Mouse (Mus musculus): Measurements from ENCODE around the gene Rbl2. TPM values are rescaled to one million over a fixed set of nuclear protein-coding genes. Genes with fewer than 3 reads are reported as not detected.

The Rbl2 gene
- polyA plus RNA-seq, 1 experiment from 2014 or later: 26.6 TPM

DNA sequence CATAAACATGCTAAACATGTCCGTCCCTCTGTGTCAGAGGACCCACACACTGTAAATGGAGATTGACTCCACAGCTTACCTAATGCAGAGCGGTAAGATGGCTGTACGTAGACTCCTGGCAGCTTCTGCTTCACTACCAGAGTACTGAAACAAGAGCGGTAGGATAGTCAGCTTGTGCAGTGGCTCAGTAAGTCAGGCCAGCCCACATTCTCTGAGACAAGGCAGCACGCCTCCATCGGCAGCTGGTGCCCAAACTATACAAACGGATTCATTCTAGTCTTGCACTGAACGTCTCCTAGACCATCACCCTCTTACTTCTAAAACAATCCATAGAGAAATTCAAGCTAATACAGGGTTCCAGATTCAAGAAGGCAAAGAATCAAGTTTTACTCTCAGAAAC lies 56.9 kb downstream of the Rbl2 start:
- no peaks in the 10 kb centered on the region for H3K27me3 ChIP-seq (replicated peaks; ENCODE audit: control insufficient read depth, insufficient read depth, low read length)
- no peak for ATAC-seq
- WGBS: 94% methylated on average over 8 of the region's 8 CpGs
- H3K36me3 ChIP-seq (ENCODE audit: control insufficient read depth, insufficient read depth): peaks cover 34% of the 10 kb centered on the region
- no peak overlapping the region for H3K9ac ChIP-seq (replicated peaks; ENCODE audit: low read depth, low read length)
- H3K9me3 ChIP-seq (ENCODE audit: control insufficient read depth, low read length): no peaks in the 10 kb centered on the region
- no peak overlapping the region for H3K4me3 ChIP-seq (replicated peaks; ENCODE audit: low read length)
- 0 out of 2 replicates have a peak, but pooled peaks cover 4% of the 10 kb centered on the region for H3K4me1 ChIP-seq (replicated peaks; ENCODE audit: control insufficient read depth, insufficient read depth, low read length)
- H3K4me2 ChIP-seq (ENCODE audit: low read length): no peak overlapping the region
- no peak overlapping the region for H3K27ac ChIP-seq (ENCODE audit: low read length)

DNA sequence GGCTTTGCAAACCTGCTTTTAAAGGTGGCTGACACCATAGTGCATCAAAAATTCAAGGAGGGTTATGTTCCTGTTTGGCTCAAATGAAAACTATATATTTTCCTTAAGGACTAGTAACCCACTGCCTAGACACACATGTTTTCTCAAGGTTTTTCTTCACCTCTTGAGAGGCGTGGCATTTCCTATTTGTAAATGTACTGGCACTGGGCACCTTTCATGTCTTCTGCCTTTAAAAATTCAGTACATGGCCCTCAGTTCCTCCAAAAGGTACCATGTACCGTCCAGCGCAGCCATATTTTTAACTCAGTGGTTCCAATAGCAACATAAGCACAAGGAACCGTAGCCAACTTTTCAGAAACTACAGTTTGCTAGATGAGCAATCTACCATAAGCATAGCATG lies 62.9 kb downstream of the Rbl2 start:
- peak overlapping the region; percentile 69 for H3K4me3 ChIP-seq (replicated peaks; ENCODE audit: low read length)
- peak overlapping the region; percentile 71 for H3K9ac ChIP-seq (replicated peaks; ENCODE audit: low read depth, low read length)
- no peaks in the 10 kb centered on the region for H3K27me3 ChIP-seq (replicated peaks; ENCODE audit: control insufficient read depth, insufficient read depth, low read length)
- H3K9me3 ChIP-seq (ENCODE audit: control insufficient read depth, low read length): no peaks in the 10 kb centered on the region
- H3K4me2 ChIP-seq (ENCODE audit: low read length): peak overlapping the region; percentile 82
- H3K36me3 ChIP-seq (ENCODE audit: control insufficient read depth, insufficient read depth): peaks cover 6% of the 10 kb centered on the region
- 79% methylated on average over 4 of the region's 4 CpGs for WGBS
- no peak overlapping the region for H3K27ac ChIP-seq (ENCODE audit: low read length)
- peaks cover 18% of the 10 kb centered on the region for H3K4me1 ChIP-seq (replicated peaks; ENCODE audit: control insufficient read depth, insufficient read depth, low read length)
- no peak for ATAC-seq

DNA sequence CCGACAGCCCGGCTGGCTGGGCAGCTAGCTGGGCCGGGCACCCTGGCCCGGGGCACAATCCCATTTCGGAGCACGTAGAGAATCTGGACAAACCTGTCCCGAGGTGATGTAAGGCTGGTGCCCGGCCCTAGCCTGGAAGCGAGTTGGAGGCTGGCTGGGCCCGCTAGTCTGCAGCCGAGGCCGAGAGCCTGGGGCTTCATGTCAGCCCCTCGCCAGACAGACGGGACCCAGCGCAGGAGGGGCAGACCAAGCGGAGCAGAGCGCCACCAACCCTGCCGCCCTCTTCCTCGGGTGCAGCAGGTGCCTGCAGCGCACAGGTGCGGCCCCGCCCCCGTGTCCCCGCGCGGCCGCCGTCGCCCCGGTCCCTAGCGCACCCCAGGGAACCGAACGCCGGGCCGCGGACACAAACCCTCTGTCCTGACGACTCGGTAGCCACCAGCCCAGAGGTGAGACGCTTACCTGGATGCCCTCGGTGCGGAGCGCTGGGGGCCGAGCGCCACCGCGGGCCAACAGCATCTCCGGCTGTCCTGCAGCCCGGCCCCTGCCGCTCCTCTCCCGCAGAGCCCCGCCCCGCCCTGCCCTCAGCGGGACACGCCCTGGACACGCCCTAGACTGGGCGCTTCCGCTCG lies 63.7 kb downstream of the Rbl2 start:
- WGBS: under 1% methylated on average over 58 of the region's 58 CpGs
- Histone ChIP-seq H3K9me3 (ENCODE audit: control insufficient read depth, low read length) (no peaks in the 10 kb centered on the region), H3K27me3 (replicated peaks; ENCODE audit: control insufficient read depth, insufficient read depth, low read length) (no peaks in the 10 kb centered on the region), H3K9ac (replicated peaks; ENCODE audit: low read depth, low read length) (peak overlapping the region; percentile 71), H3K4me3 (replicated peaks; ENCODE audit: low read length) (peak overlapping the region; percentile 69), H3K27ac (ENCODE audit: low read length) (peak overlapping the region; percentile 21), H3K4me2 (ENCODE audit: low read length) (peak overlapping the region; percentile 82), H3K36me3 (ENCODE audit: control insufficient read depth, insufficient read depth) (peaks cover 6% of the 10 kb centered on the region), H3K4me1 (replicated peaks; ENCODE audit: control insufficient read depth, insufficient read depth, low read length) (peaks cover 18% of the 10 kb centered on the region)
- no peak; the same call in 1 of the 2 replicates for ATAC-seq

DNA sequence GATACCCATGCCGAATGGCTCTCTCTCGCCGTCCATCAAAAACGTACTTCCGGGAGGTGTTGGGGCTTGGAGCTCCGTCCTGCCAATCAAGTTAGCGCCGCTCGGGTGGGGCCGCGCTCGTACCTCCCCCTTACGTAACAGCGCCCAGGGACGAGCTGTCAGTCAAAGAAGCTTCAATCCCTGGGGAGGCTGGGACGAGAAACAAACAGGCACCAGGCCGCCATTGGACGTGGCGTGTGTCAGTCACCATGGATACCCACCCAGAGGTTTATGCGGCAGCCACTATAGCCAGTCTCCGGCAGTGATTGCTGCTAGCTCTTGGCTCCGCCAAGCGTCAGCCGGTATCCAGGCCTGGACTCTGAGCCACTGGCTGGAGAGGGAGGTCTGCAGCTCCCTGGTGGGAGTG lies 64.2 kb downstream of the Rbl2 start:
- Histone ChIP-seq H3K4me3 (replicated peaks; ENCODE audit: low read length) (peak overlapping the region; percentile 69), H3K4me2 (ENCODE audit: low read length) (peak overlapping the region; percentile 47), H3K27ac (ENCODE audit: low read length) (peak overlapping the region; percentile 73), H3K36me3 (ENCODE audit: control insufficient read depth, insufficient read depth) (peaks cover 5% of the 10 kb centered on the region), H3K27me3 (replicated peaks; ENCODE audit: control insufficient read depth, insufficient read depth, low read length) (no peaks in the 10 kb centered on the region), H3K4me1 (replicated peaks; ENCODE audit: control insufficient read depth, insufficient read depth, low read length) (peaks cover 18% of the 10 kb centered on the region), H3K9ac (replicated peaks; ENCODE audit: low read depth, low read length) (peak overlapping the region; percentile 33), H3K9me3 (ENCODE audit: control insufficient read depth, low read length) (no peaks in the 10 kb centered on the region)
- WGBS: 0% methylated on average over 24 of the region's 24 CpGs
- peak; percentile 98 for ATAC-seq

DNA sequence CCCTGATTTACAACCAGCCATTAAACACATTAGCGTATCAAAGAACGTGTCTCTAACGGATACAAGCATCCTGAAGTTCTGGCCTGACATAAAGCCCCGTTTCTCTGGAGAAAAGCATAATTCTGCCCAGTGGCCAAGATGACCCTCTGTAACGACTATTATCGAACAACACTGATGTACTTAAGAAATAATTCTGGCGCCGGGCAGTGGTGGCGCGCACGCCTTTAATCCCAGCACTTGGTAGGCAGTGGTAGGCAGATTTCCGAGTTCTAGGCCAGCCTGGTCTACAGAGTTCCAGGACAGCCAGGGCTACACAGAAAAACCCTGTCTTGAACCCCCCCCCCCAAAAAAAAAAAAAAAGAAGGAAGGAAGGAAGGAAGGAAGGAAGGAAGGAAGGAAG lies 64.8 kb downstream of the Rbl2 start:
- WGBS: 43% methylated on average over 12 of the region's 12 CpGs
- Histone ChIP-seq H3K27me3 (replicated peaks; ENCODE audit: control insufficient read depth, insufficient read depth, low read length) (no peaks in the 10 kb centered on the region), H3K27ac (ENCODE audit: low read length) (peak overlapping the region; percentile 73), H3K9ac (replicated peaks; ENCODE audit: low read depth, low read length) (peak overlapping the region; percentile 33), H3K36me3 (ENCODE audit: control insufficient read depth, insufficient read depth) (no peaks in the 10 kb centered on the region; the same call in 1 of the 2 replicates), H3K4me3 (replicated peaks; ENCODE audit: low read length) (peak overlapping the region; percentile 69), H3K4me1 (replicated peaks; ENCODE audit: control insufficient read depth, insufficient read depth, low read length) (peaks cover 18% of the 10 kb centered on the region), H3K9me3 (ENCODE audit: control insufficient read depth, low read length) (no peaks in the 10 kb centered on the region), H3K4me2 (ENCODE audit: low read length) (peak overlapping the region; percentile 47)
- ATAC-seq: no peak

DNA sequence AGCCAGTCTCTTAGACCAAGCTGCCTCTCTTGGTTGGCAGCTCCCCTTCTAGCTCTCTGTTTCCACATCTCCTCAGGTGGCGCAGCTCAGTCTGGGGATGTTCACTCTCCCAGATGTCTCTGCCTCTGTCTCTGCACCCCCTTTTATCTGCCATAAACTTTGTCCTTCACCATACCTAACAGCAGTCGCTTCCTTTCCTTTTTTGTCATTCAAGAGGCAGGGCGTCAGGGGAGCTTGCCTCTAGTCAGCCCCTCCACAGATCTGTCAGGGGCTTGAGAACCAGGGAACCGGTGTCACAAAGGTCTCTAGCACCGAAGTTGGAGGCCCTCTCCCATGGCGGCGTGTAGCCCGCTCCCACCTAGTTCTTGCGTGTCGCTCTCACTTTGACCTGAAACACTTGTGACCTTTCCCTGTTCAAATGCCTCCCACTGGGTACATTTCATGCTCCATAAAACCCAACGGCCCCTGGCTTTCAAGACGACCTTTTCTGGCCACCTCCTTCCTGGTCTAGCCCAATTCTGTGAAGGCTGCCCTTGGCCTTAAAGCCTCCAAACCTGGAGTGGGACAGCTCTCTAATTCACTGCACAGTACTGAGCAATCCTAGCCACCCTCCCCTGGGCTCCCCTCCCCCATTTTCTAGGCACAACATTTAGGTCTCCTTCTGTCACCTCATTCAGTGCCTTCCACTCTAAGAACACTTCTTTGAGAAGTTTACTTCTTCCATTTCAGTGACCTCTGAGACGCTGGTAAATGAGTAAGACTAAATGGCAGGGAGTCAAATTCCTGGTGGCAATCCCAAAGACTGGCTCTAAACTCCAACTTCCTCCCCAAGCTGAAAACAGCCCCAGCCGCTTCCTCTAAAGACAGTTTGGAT lies 65.7 kb downstream of the Rbl2 start:
- no peak for ATAC-seq
- 69% methylated on average over 14 of the region's 14 CpGs for WGBS

DNA sequence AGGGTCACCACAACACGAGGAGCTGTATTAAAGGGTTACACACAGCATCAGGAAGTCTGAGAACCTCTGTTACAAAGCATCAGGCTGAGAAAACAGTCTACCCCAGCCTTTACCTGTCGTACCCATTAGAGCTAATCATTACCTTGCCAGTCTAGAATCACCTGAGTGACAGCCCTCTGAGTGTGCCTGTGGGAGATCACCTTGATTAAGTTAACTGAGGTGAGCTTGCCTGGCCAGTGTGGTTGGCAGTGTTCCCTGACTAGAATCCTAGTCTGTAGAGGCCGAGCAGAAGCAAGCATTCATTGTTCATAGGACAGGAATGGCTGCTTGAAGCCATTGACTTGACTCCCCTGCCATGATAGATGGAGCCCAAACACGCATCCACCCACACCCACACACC lies 71.0 kb downstream of the Rbl2 start:
- Histone ChIP-seq H3K27me3 (replicated peaks; ENCODE audit: control insufficient read depth, insufficient read depth, low read length) (no peaks in the 10 kb centered on the region), H3K9ac (replicated peaks; ENCODE audit: low read depth, low read length) (no peak overlapping the region), H3K4me1 (replicated peaks; ENCODE audit: control insufficient read depth, insufficient read depth, low read length) (no peaks in the 10 kb centered on the region), H3K27ac (ENCODE audit: low read length) (no peak overlapping the region), H3K4me2 (ENCODE audit: low read length) (no peak overlapping the region), H3K36me3 (ENCODE audit: control insufficient read depth, insufficient read depth) (no peaks in the 10 kb centered on the region), H3K4me3 (replicated peaks; ENCODE audit: low read length) (no peak overlapping the region), H3K9me3 (ENCODE audit: control insufficient read depth, low read length) (no peaks in the 10 kb centered on the region; the same call in 1 of the 2 replicates)
- no peak for ATAC-seq
- WGBS: 92% methylated on average over 4 of the region's 4 CpGs

More for the DNA sequence above, 65.7 kb downstream of the Rbl2 start:
- no peaks in the 10 kb centered on the region for H3K27me3 ChIP-seq (replicated peaks; ENCODE audit: control insufficient read depth, insufficient read depth, low read length)
- H3K27ac ChIP-seq (ENCODE audit: low read length): no peak overlapping the region
- no peak overlapping the region for H3K4me2 ChIP-seq (ENCODE audit: low read length)
- H3K36me3 ChIP-seq (ENCODE audit: control insufficient read depth, insufficient read depth): no peaks in the 10 kb centered on the region
- H3K9me3 ChIP-seq (ENCODE audit: control insufficient read depth, low read length): no peaks in the 10 kb centered on the region; the same call in 1 of the 2 replicates
- no peak overlapping the region for H3K9ac ChIP-seq (replicated peaks; ENCODE audit: low read depth, low read length)
- peaks cover 18% of the 10 kb centered on the region for H3K4me1 ChIP-seq (replicated peaks; ENCODE audit: control insufficient read depth, insufficient read depth, low read length)
- H3K4me3 ChIP-seq (replicated peaks; ENCODE audit: low read length): no peak overlapping the region

DNA sequence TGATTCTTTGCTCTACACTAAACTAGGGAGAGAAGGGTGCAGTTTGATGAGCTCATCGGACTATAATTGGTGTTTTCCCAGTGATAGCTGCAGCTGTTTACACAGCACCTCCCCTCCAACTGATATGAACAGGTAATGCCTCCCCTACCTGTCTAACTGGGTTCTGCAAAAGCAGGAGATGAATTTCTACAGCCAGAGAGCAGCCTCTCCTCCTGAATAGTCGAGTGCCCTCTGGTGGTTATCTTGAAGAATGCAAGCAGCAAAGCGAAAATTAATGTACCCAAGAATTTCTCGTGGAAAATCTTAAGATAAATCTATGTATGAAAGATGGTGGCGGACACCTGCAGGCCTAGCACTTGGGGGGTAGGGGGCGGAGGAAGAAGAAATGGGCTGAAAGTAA lies 77.9 kb downstream of the Rbl2 start:
- peak; percentile 36; the same call in 1 of the 2 replicates for ATAC-seq
- 12% methylated on average over 6 of the region's 6 CpGs for WGBS

DNA sequence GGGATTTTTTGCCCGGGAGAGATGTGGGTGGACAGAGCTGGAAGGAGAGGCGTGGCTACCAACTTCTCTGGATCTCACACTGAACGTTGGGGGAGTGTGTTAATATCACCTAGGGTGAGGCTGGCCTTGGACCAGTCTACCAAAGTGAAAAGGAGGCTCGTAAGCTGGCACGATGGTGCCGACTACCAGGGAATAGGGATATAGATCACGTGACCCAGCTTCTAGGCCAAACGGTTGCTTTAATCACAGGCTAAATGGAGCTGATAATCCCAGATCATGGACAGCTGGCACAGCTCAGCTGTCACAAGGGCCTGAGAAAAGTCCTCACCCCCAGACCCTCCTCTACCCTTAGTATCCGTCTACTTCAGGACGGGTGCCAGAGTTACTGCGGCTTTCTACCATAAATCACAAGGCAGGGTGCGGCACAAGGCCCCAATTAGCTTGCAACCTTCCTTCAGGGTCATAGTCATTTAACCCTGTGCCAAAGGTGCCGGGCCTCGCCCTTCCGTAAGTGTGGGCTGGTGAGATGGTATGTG lies 78.9 kb downstream of the Rbl2 start:
- H3K9ac ChIP-seq (replicated peaks; ENCODE audit: low read depth, low read length): no peak overlapping the region
- WGBS: 81% methylated on average over 15 of the region's 15 CpGs
- H3K27me3 ChIP-seq (replicated peaks; ENCODE audit: control insufficient read depth, insufficient read depth, low read length): no peaks in the 10 kb centered on the region
- H3K36me3 ChIP-seq (ENCODE audit: control insufficient read depth, insufficient read depth): no peaks in the 10 kb centered on the region
- H3K27ac ChIP-seq (ENCODE audit: low read length): no peak overlapping the region
- no peak overlapping the region for H3K4me2 ChIP-seq (ENCODE audit: low read length)
- ATAC-seq: no peak
- no peak overlapping the region for H3K4me3 ChIP-seq (replicated peaks; ENCODE audit: low read length)
- H3K9me3 ChIP-seq (ENCODE audit: control insufficient read depth, low read length): no peaks in the 10 kb centered on the region
- H3K4me1 ChIP-seq (replicated peaks; ENCODE audit: control insufficient read depth, insufficient read depth, low read length): no peaks in the 10 kb centered on the region

More for the DNA sequence above, 77.9 kb downstream of the Rbl2 start:
- Histone ChIP-seq H3K9ac (replicated peaks; ENCODE audit: low read depth, low read length) (no peak overlapping the region), H3K27me3 (replicated peaks; ENCODE audit: control insufficient read depth, insufficient read depth, low read length) (no peaks in the 10 kb centered on the region), H3K4me1 (replicated peaks; ENCODE audit: control insufficient read depth, insufficient read depth, low read length) (no peaks in the 10 kb centered on the region), H3K9me3 (ENCODE audit: control insufficient read depth, low read length) (no peaks in the 10 kb centered on the region), H3K36me3 (ENCODE audit: control insufficient read depth, insufficient read depth) (no peaks in the 10 kb centered on the region), H3K27ac (ENCODE audit: low read length) (no peak overlapping the region), H3K4me3 (replicated peaks; ENCODE audit: low read length) (no peak overlapping the region), H3K4me2 (ENCODE audit: low read length) (no peak overlapping the region)
